Mouse (Mus musculus): ENCODE data around the gene Il16.
"Not testable (repeated sequence)": the region's sequence is repeated elsewhere in the genome, so short reads cannot be mapped to it uniquely, and the experiment has no call there.

Il16 gene

GRCm38 (mm10) chr7:83735108-83735781, 10.3 kb downstream of the Il16 start:
- no peak for DNase-seq (ENCODE audit: low spot score in 2 of 2)

GRCm38 (mm10) chr7:83734671-83735082, 10.8 kb downstream of the Il16 start:
- DNase-seq (ENCODE audit: low spot score in 2 of 2): no peak

- no peak for DNase-seq (ENCODE audit: low spot score in 2 of 2)
Measured at GRCm38 (mm10) chr7:83734246-83734645, 11.3 kb downstream of the Il16 start.

- DNase-seq (ENCODE audit: low spot score in 2 of 2): no peak
Measured at GRCm38 (mm10) chr7:83732781-83733180, 12.7 kb downstream of the Il16 start.

- DNase-seq (ENCODE audit: low spot score in 2 of 2): no peak
Measured at GRCm38 (mm10) chr7:83731961-83732666, 13.4 kb downstream of the Il16 start.

- DNase-seq (ENCODE audit: low spot score in 2 of 2): no peak
Measured at GRCm38 (mm10) chr7:83731297-83731696, 14.2 kb downstream of the Il16 start.

- DNase-seq (ENCODE audit: low spot score in 2 of 2): no peak
Measured at GRCm38 (mm10) chr7:83726936-83727632, 18.4 kb downstream of the Il16 start.

GRCm38 (mm10) chr7:83725801-83726200, 19.7 kb downstream of the Il16 start:
- no peak for DNase-seq (ENCODE audit: low spot score in 2 of 2)

- DNase-seq (ENCODE audit: low spot score in 2 of 2): no peak
Measured at GRCm38 (mm10) chr7:83724541-83724940, 21.0 kb downstream of the Il16 start.

- DNase-seq (ENCODE audit: low spot score in 2 of 2): no peak
Measured at GRCm38 (mm10) chr7:83723954-83724353, 21.6 kb downstream of the Il16 start.

GRCm38 (mm10) chr7:83723221-83723620, 22.3 kb downstream of the Il16 start:
- DNase-seq (ENCODE audit: low spot score in 2 of 2): no peak

- no peak for DNase-seq (ENCODE audit: low spot score in 2 of 2)
Measured at GRCm38 (mm10) chr7:83722485-83722884, 23.0 kb downstream of the Il16 start.

GRCm38 (mm10) chr7:83720231-83720630, 25.3 kb downstream of the Il16 start:
- DNase-seq (ENCODE audit: low spot score in 2 of 2): no peak

- DNase-seq (ENCODE audit: low spot score in 2 of 2): no peak
Measured at GRCm38 (mm10) chr7:83717021-83717725, 28.4 kb downstream of the Il16 start.

GRCm38 (mm10) chr7:83713639-83714038, 31.9 kb downstream of the Il16 start:
- no peak for DNase-seq (ENCODE audit: low spot score in 2 of 2)

- DNase-seq (ENCODE audit: low spot score in 2 of 2): not testable (repeated sequence)
Measured at GRCm38 (mm10) chr7:83711676-83712259, 33.8 kb downstream of the Il16 start.

- DNase-seq (ENCODE audit: low spot score in 2 of 2): no peak
Measured at GRCm38 (mm10) chr7:83703046-83703775, 42.3 kb downstream of the Il16 start.

GRCm38 (mm10) chr7:83699066-83699745, 46.3 kb downstream of the Il16 start:
- DNase-seq (ENCODE audit: low spot score in 2 of 2): no peak

- DNase-seq (ENCODE audit: low spot score in 2 of 2): no peak
Measured at GRCm38 (mm10) chr7:83695449-83696212, 49.9 kb downstream of the Il16 start.

Measured in urinary bladder, postnatal 4 days (tissue).